Mouse (Mus musculus) midbrain, embryonic 14.5 days (tissue): ENCODE measurements at regions not wholly inside any gene's neighbourhood (a gene's known extent, or its start where the extent isn't known, plus 50 kb on each side); places are given as distances from the start of the nearest gene placed in this dataset.

ENCODE experiments used
- ATAC-seq: fragments of 200-750 bp; cut with Nextera tagmentation; 2 replicates; pipeline ENCODE4 v1.8.0; 2017; ENCODE audit warnings: moderate number of reproducible peaks, moderate library complexity; ENCODE audit not compliant: low FRiP score, low TSS enrichment
- DNase-seq: peaks from one replicate; pipeline ENCODE4 v3.0.0-alpha.2; 2015
- H3K27ac ChIP-seq: fragments of 300-500 bp; sonication (generic); replicated peaks from 2 replicates; pipeline ENCODE4 v1.5.1; 2014; ENCODE audit warnings: mild to moderate bottlenecking, low read depth, low read length, moderate library complexity
- H3K27me3 ChIP-seq: fragments of 300-500 bp; sonication (generic); 2 replicates; pipeline ENCODE4 v1.6.1; 2014; ENCODE audit warnings: low read length, control low read depth, mixed read lengths; ENCODE audit not compliant: control insufficient read depth, insufficient read depth
- H3K36me3 ChIP-seq: fragments of 300-500 bp; sonication (generic); 2 replicates; pipeline ENCODE4 v1.6.1; 2014; ENCODE audit warnings: low read length, control low read depth; ENCODE audit not compliant: control insufficient read depth, insufficient read depth
- H3K4me1 ChIP-seq: fragments of 300-500 bp; sonication (generic); 2 replicates; pipeline ENCODE4 v1.6.1; 2014; ENCODE audit warnings: mild to moderate bottlenecking, antibody characterized with exemption, low read length, control low read depth; ENCODE audit not compliant: control insufficient read depth, insufficient read depth
- H3K4me2 ChIP-seq: fragments of 300-500 bp; sonication (generic); 2 replicates; pipeline ENCODE4 v1.6.1; 2014; ENCODE audit warnings: mild to moderate bottlenecking, low read length, moderate library complexity
- H3K4me3 ChIP-seq: fragments of 300-500 bp; sonication (generic); replicated peaks from 2 replicates; pipeline ENCODE4 v1.5.1; 2014; ENCODE audit warnings: low read depth, low read length
- H3K9ac ChIP-seq: fragments of 300-500 bp; sonication (generic); replicated peaks from 2 replicates; pipeline ENCODE4 v1.6.1; 2014; ENCODE audit warnings: mild to moderate bottlenecking, low read length, moderate library complexity
- H3K9me3 ChIP-seq: fragments of 300-500 bp; sonication (generic); 2 replicates; pipeline ENCODE4 v1.6.1; 2016; ENCODE audit warnings: low read length, control low read depth, mixed read lengths; ENCODE audit not compliant: control insufficient read depth
- WGBS: fragments of 180-500 bp; shearing (Covaris S2); extraction: QIAGEN DNeasy Blood & Tissue Kit; methylation state at CpG from one replicate; pipeline ENCODE4 v1.1.7; 2014; 5-methylcytosine and 5-hydroxymethylcytosine counted together

- WGBS = 20% methylated on average over 14 of the region's 14 CpGs
- DNase-seq (no peak), ATAC-seq (no peak)
- no peak overlapping the region for H3K9ac ChIP-seq
- no peak overlapping the region for H3K4me2 ChIP-seq
- H3K27ac ChIP-seq = no peak overlapping the region
- H3K4me3 ChIP-seq = no peak overlapping the region
- no peaks in the 10 kb centered on the region for H3K4me1 ChIP-seq
- H3K9me3 ChIP-seq = peaks cover 11% of the 10 kb centered on the region
- no peaks in the 10 kb centered on the region for H3K36me3 ChIP-seq
- H3K27me3 ChIP-seq = no peaks in the 10 kb centered on the region
Measured at GRCm38 (mm10) chr6:100483084-100483810, 187.7 kb downstream of the Shq1 start.

DNA sequence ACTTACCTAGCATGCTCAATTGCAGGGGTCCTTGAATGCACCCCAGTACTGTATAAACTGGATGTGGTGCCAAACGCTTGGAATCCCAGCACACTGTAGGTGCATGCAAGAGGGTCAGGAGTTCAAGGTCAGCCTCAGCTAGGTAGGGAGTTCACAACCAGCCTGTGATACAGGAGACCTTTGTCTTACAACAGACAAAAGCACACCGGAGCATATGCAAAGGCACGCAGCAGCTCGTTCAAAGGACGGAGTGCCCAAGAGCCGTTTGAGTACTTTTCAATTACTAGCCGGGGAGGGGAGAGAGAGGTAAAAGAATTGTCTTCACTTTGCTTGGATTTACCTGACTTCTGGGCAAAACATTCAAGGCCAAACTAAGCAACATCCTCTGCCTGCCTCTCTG, 188.4 kb downstream of the Shq1 start:
- Histone ChIP-seq H3K27me3 (no peaks in the 10 kb centered on the region), H3K36me3 (no peaks in the 10 kb centered on the region), H3K4me2 (no peak overlapping the region), H3K4me3 (no peak overlapping the region), H3K9me3 (peaks cover 11% of the 10 kb centered on the region), H3K9ac (no peak overlapping the region), H3K4me1 (no peaks in the 10 kb centered on the region), H3K27ac (no peak overlapping the region)
- DNase-seq (no peak), ATAC-seq (no peak)
- 28% methylated on average over 7 of the region's 7 CpGs for WGBS

DNA sequence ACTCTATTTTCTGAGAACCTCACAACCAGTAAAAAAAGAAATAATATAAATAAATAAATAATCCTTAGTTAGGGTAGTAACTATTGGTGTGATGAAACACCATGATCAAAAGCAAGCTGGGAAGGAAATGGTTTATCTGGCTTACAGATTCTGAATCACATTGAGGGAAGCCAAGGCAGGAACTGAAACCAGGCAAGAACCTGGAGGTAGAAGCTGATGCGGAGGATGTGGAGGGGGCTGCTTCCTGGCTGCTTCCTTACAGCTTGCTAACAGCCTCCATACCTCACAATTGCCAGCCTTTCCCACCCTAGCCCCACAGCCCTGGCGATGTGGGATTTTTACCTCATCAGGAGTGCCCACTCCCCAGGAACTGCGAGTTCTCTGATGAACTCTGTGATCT, 190.4 kb downstream of the Shq1 start:
- 95% methylated on average over 3 of the region's 3 CpGs for WGBS
- Histone ChIP-seq H3K9me3 (peaks cover 7% of the 10 kb centered on the region), H3K27me3 (no peaks in the 10 kb centered on the region), H3K4me3 (no peak overlapping the region), H3K27ac (no peak overlapping the region), H3K4me1 (no peaks in the 10 kb centered on the region), H3K36me3 (no peaks in the 10 kb centered on the region), H3K9ac (no peak overlapping the region), H3K4me2 (no peak overlapping the region)
- DNase-seq = no peak
- ATAC-seq = no peak

GRCm38 (mm10) chr6:100479881-100480280, 191.1 kb downstream of the Shq1 start:
- no peak for DNase-seq
- no peaks in the 10 kb centered on the region for H3K36me3 ChIP-seq
- no peak overlapping the region for H3K4me2 ChIP-seq
- no peak for ATAC-seq
- 71% methylated on average over 6 of the region's 6 CpGs for WGBS
- H3K9me3 ChIP-seq = peaks cover 2% of the 10 kb centered on the region
- no peaks in the 10 kb centered on the region for H3K4me1 ChIP-seq
- H3K27me3 ChIP-seq = no peaks in the 10 kb centered on the region
- no peak overlapping the region for H3K4me3 ChIP-seq
- H3K9ac ChIP-seq = no peak overlapping the region
- H3K27ac ChIP-seq = no peak overlapping the region

DNA sequence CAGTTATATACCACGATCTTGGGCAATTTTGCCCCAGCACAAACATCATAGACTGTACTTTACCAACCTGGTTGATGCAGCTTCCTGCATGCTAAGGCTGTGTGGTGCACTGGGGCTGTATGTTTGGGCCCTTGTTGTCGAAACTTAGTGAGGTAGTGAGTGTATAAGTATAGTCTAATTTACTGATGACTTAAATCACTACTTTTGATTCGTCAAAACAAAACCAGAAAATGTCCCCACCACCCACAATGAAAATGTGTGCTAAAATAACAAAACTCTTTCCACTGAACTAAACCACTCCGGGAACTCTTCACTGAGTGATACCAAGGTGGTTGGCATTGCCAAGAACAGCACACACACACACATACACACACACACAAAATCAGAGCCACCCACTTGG, 191.5 kb downstream of the Shq1 start:
- ATAC-seq (no peak), DNase-seq (no peak)
- Histone ChIP-seq H3K4me2 (no peak overlapping the region), H3K9me3 (no peaks in the 10 kb centered on the region), H3K36me3 (no peaks in the 10 kb centered on the region), H3K9ac (no peak overlapping the region), H3K4me3 (no peak overlapping the region), H3K4me1 (no peaks in the 10 kb centered on the region), H3K27me3 (no peaks in the 10 kb centered on the region), H3K27ac (no peak overlapping the region)
- WGBS = 89% methylated on average over 4 of the region's 4 CpGs

GRCm38 (mm10) chr6:100476550-100477366, 189.5 kb upstream of the Rybp start:
- H3K27me3 ChIP-seq = no peaks in the 10 kb centered on the region
- WGBS = 90% methylated on average over 6 of the region's 6 CpGs

DNA sequence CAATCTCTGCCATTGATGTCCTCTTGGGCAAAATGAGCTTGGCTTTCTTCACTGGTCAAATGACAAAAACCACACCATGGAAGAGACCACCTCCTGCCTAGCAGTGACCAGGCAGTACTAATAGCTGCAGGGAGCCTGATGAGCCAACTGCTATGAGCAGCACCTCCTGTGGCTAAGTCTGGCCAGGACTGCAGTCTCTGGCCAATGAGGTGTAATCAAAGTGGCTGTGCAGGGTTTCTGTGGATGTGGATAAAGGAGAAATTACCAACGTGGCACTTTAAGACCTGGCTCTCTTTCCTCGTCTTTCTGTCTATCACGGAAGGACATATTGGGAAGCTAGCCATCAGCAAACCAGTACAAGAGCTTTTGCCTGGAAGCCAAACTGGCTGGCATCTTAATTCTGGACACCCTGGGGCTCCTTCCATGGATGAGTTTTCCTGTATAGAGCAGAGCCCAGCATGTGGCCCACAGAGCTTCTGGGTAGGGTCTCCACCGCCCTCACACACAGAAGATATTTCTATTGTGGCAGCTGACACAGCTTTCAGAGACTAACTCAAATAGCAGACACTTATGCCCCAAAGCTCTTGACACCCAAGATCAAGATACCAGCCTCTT, 188.2 kb upstream of the Rybp start:
- no peak overlapping the region for H3K27ac ChIP-seq
- 39% methylated on average over 4 of the region's 4 CpGs for WGBS
- H3K27me3 ChIP-seq = no peaks in the 10 kb centered on the region
- no peak overlapping the region for H3K4me2 ChIP-seq
- H3K9me3 ChIP-seq = 0 out of 2 replicates have a peak, but pooled peaks cover 2% of the 10 kb centered on the region
- H3K4me3 ChIP-seq = no peak overlapping the region
- no peak overlapping the region for H3K9ac ChIP-seq
- ATAC-seq (no peak), DNase-seq (no peak)
- no peaks in the 10 kb centered on the region for H3K36me3 ChIP-seq
- no peaks in the 10 kb centered on the region for H3K4me1 ChIP-seq

More at GRCm38 (mm10) chr6:100476550-100477366, 189.5 kb upstream of the Rybp start:
- Histone ChIP-seq H3K4me3 (no peak overlapping the region), H3K9ac (no peak overlapping the region), H3K9me3 (0 out of 2 replicates have a peak, but pooled peaks cover 2% of the 10 kb centered on the region), H3K4me2 (no peak overlapping the region), H3K36me3 (no peaks in the 10 kb centered on the region), H3K27ac (no peak overlapping the region), H3K4me1 (no peaks in the 10 kb centered on the region)
- ATAC-seq (no peak), DNase-seq (no peak)

GRCm38 (mm10) chr6:100474326-100474725, 187.0 kb upstream of the Rybp start:
- H3K4me2 ChIP-seq = no peak overlapping the region
- no peaks in the 10 kb centered on the region for H3K4me1 ChIP-seq
- no peak overlapping the region for H3K4me3 ChIP-seq
- no peak overlapping the region for H3K27ac ChIP-seq
- no peaks in the 10 kb centered on the region for H3K27me3 ChIP-seq
- H3K9ac ChIP-seq = no peak overlapping the region
- WGBS = 40% methylated on average over 9 of the region's 9 CpGs
- no peaks in the 10 kb centered on the region for H3K36me3 ChIP-seq
- ATAC-seq = no peak
- 0 out of 2 replicates have a peak, but pooled peaks cover 2% of the 10 kb centered on the region for H3K9me3 ChIP-seq
- DNase-seq = no peak
